Comparison of ENCODE assay signal across 8 mouse cellular contexts in genomic region chr8:104509061-104510006, GRCm38 (mm10). TPM values are rescaled to one million over a fixed set of nuclear protein-coding genes. Genes with fewer than 3 reads are reported as not detected.
DNase-seq lines count a peak whose midpoint lies in the region; ATAC-seq lines count a peak whose summit lies in the region.

Terb1 (minus strand) TSS chr8:104509910.

- H3K4me3 ChIP-seq in hindbrain, embryonic 13.5 days, result peak within 1 kb of the TSS; percentile 59

- ATAC-seq in hindbrain, embryonic 13.5 days (ENCODE audit: low FRiP score), result peak; percentile 87

- H3K9me3 ChIP-seq in hindbrain, embryonic 13.5 days, result peaks cover 2% of the 10 kb centered on the region; the same call in 1 of the 2 replicates

- DNase-seq in R1 (ENCODE audit: low read depth, low spot score), result peak; percentile 75
- DNase-seq in cerebellum, adult 8-10 months, result peak; percentile 36
- DNase-seq in forelimb bud, embryonic 11.5 days (ENCODE audit: low read depth, low spot score), result peak; percentile 12
- DNase-seq in left cerebral cortex, adult 8-10 months (ENCODE audit: low spot score in 2 of 2), result peak; percentile 29 to 40
- DNase-seq in lung, postnatal 4 days, result peak; percentile 36 to 52
- DNase-seq in right cerebral cortex, adult 18-20 months, result peak; percentile 55
- peak; percentile 33 for DNase-seq in urinary bladder, adult 2 months (ENCODE audit: low spot score)

- peaks cover 12% of the 10 kb centered on the region for H3K4me1 ChIP-seq in hindbrain, embryonic 13.5 days (replicated peaks)

- H3K4me2 ChIP-seq in hindbrain, embryonic 13.5 days, result peak within 1 kb of the TSS; percentile 99

- H3K27ac ChIP-seq in hindbrain, embryonic 13.5 days, result no peak within 1 kb of the TSS

- H3K9ac ChIP-seq in hindbrain, embryonic 13.5 days, result peak within 1 kb of the TSS; percentile 84

- no peaks in the 10 kb centered on the region for H3K27me3 ChIP-seq in hindbrain, embryonic 13.5 days

- WGBS in hindbrain, embryonic 13.5 days, result 2% methylated on average over 64 of the region's 64 CpGs

- peaks cover 21% of the 10 kb centered on the region for H3K36me3 ChIP-seq in hindbrain, embryonic 13.5 days

RNA-seq across cellular contexts. Expression of gene Terb1, which starts in this region (rescaled TPM):
- 0.35 and 0.36 TPM in 2 replicates for polyA plus RNA-seq in hindbrain, embryonic 13.5 days (2015; fragmentation: Nextera tagmentation; extraction: Ambion mirVana)
- total RNA-seq in left cerebral cortex, adult 8-10 months (2022), result 1 to 10 TPM; 1.8 to 2.4 (median 2.1) TPM
- 0.47 and 0.54 TPM in 2 replicates for polyA plus RNA-seq in urinary bladder, adult 2 months (2012; rRNA removed)

Comparison
In these comparisons a context has a peak if more than half of its experiments do, and no peak if none do; other contexts are left out.
1. Peak in ATAC-seq, H3K4me3 ChIP-seq, H3K9ac ChIP-seq and H3K4me2 ChIP-seq in hindbrain, embryonic 13.5 days; RNA of the gene not detected or under 1 TPM.
2. Peak in DNase-seq in urinary bladder, adult 2 months; RNA of the gene not detected or under 1 TPM.
3. DNase-seq: peak in every context shown above with its lines; median percentile 75 in R1; 55 in right cerebral cortex, adult 18-20 months; 44 in lung, postnatal 4 days; 36 in cerebellum, adult 8-10 months; 34 in left cerebral cortex, adult 8-10 months; 33 in urinary bladder, adult 2 months; 12 in forelimb bud, embryonic 11.5 days.